Mouse (Mus musculus) liver, adult 2 months (tissue): Measurements from ENCODE around the gene Rho.

ENCODE experiments used
- CTCF ChIP-seq: fragments of 200-500 bp; IDR thresholded peaks from 2 replicates; pipeline ENCODE4 v1.5.1; 2011; ENCODE audit warnings: low read depth, low read length, control low read depth
- POLR2A ChIP-seq: fragments of 200-500 bp; IDR thresholded peaks from 2 replicates; pipeline ENCODE4 v1.6.1; 2011; ENCODE audit warnings: low read length, control low read depth; ENCODE audit not compliant: insufficient read depth; ENCODE audit errors: extremely low read depth

GRCm38 (mm10) chr6:115959151-115959691 lies 27.7 kb downstream of the Rho start:
- TF ChIP-seq CTCF (no peak), POLR2A (no peak)
